Mouse (Mus musculus) heart, adult 11 months (tissue): Measurements from ENCODE around the gene Pirb.

ENCODE experiments used
- DNase-seq: peaks from one replicate; pipeline ENCODE4 v3.0.0; 2022

The Pirb gene

GRCm38 (mm10) chr7:3692382-3692986 lies 27.7 kb downstream of the Pirb start, which contains the start of gene Tsen34:
Gene Tsen34, plus strand, starts transcription at chr7:3692863.
- DNase-seq, result no peak

- peak; percentile 87 for DNase-seq
Measured at GRCm38 (mm10) chr7:3691919-3692318, 28.3 kb downstream of the Pirb start.

DNA sequence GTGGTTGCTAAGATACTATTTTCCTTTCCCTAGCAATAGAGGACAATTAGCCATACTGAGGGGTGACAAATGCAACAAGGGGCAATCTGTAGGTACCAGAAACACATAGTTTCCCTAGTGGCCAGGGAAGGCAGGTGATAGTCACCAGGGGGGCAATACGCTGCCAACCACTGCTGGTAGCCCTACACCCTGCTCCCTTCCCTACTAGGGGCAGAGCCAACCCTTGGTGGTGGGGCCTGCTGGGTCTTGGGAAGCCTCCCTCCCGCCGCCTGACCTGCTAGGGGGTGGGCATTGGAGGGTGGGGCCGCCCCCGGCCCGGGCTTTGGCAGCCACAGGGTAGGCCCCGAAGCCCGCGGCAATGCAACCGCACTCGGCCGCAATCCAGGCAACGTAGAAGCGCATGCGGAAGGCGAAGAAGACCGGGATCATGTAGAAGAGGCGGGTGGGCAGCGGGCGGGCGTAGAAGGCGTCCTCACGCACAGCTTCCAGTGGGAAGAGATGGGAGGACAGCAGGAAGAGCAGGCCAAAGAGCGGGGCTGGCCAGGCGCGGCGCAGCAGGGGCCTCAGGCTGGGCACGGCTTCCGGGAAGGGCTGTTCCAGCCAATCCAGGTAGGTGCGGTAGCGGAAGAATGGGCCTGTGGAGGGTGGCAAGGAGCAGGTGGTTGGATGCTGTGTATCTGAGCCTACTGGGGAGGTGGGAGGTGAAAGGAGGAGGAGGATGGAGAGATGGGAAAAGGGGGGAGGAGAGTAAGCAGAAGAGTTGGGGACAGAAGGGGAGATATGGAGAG lies 34.6 kb downstream of the Pirb start:
- no peak for DNase-seq

GRCm38 (mm10) chr7:3684698-3685097 lies 35.5 kb downstream of the Pirb start:
- DNase-seq, result no peak

- no peak for DNase-seq
Measured at GRCm38 (mm10) chr7:3683908-3684550, 36.2 kb downstream of the Pirb start.

DNA sequence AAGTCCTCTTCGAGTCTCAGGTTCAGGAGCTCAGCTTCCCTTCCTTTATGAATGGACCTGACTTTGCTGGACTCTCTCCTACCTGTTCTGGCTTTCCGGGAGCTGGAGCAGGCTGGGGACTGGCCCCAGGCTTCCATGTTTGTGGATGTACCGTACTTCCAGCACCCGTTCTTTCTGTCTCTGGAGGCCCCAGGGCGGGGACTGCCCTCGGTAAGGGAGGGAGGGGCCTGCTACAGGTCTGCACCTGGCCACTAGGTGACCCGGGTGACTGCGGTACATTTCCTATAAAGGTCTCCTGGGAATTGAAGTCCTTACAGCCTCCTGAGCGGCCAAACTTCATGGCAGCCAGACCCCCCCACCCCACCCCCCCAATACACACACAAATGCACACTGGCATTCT lies 42.8 kb downstream of the Pirb start, which contains the start of gene Tmc4:
Gene Tmc4 (minus strand): TSS at position 212 of the 400 bp plus-strand sequence.
- DNase-seq, result no peak

GRCm38 (mm10) chr7:3676371-3676770 lies 43.8 kb downstream of the Pirb start:
- no peak for DNase-seq

GRCm38 (mm10) chr7:3675228-3675548 lies 45.0 kb downstream of the Pirb start:
- no peak for DNase-seq

DNA sequence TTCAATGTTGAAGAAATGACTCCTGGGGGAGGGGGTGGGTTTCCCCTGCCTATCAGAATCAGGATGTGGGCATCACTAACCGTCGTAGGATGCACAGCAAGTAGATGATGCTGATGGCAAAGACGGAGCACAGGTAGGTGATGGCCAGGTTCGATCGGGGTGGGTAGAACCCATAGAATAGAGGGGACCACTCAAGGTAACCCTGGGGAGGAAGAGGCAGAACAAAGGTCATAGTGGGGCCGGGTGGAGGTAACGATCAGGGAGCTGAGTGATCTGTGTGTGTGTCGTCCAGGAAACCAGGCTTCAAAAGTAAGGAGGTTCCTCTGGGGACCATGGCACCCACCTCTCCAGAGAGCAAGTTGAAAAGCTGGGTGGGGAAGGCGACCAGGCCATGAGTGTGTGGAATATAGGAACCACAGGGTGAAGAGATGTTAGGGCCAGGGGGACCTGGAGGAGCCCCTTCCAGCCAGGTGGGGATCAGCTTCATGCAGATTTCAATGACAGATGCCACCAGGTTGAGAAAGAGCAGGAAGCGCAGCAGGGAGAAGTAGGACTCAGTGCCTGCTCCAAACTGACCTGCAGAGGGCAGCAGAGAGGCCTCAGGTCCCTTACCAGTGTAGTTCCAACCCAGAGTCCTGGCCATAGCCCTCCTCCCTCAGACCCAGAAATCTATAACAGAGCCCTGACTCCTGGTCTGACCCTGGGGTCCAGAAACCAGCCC lies 45.5 kb downstream of the Pirb start:
- DNase-seq, result peak; percentile 96

GRCm38 (mm10) chr7:3666921-3667391 lies 53.2 kb downstream of the Pirb start:
- no peak for DNase-seq

GRCm38 (mm10) chr7:3665215-3666114 lies 54.7 kb downstream of the Pirb start, which contains the start of gene Leng1:
Gene Leng1, minus strand, starts transcription at chr7:3665840.
- DNase-seq, result peak; percentile 100

DNA sequence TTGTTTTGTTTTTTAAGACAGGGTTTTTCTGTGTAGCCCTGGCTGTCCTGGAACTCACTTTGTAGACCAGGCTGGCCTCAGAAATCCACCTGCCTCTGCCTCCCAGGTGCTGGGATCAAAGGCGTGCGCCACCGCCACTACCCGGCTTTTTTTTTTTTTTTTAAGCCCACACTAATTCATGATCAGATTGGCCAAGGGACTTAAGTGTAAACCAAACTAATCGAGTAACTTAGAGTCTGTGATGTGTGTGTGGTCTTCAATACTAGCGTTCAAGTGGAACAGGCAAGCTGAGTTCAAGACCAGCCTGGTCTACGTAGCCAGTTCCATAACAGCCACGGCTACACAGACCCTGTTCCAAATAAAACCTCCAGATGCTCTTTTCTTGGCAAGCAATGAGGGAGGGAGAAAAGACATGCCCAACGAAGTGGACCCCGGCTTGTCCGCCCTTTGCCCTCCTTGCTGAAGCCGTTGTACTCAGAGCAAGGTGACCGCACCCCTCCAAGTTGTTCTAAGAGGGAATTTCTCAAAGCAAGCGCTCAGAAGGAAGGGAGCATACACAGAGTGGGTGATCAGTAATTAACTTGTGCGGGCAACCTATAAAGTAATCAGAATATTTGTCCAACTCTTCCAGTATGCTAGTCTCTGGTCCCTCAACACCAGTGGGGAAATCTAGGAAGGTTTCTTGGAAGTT lies 55.5 kb downstream of the Pirb start:
- no peak for DNase-seq
